Mouse (Mus musculus): Measurements from ENCODE around the gene Hba-a1. TPM values are rescaled to one million over a fixed set of nuclear protein-coding genes. Genes with fewer than 3 reads are reported as not detected.

Hba-a1 gene
- polyA plus RNA-seq, 1 experiment from 2014 or later = 4,235 TPM

DNA sequence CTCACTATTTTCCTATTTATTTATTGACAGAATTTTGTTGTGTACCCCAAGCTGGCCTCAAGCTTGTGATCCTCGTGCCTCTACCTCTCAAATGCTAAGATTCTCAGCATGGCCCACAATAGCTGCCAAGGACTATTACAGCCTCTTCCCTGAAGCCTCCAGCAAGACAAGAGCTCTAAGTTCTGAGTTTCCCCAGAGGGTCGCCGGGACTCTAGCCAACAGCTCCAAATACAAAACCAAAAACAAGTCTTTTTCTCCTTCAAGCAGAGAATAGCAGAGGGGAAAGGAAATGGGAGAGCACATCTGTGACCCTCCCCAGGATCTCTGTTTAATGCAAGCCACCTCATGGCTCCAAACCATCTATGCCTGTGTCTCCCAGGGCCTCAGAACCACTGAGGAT lies 39.2 kb upstream of the Hba-a1 start:
- no peak for ATAC-seq (ENCODE audit: low FRiP score, low read depth)
- no peak overlapping the region for H3K27ac ChIP-seq
- peaks cover 82% of the 10 kb centered on the region for H3K36me3 ChIP-seq
- no peak overlapping the region for H3K4me3 ChIP-seq
- no peaks in the 10 kb centered on the region for H3K9me3 ChIP-seq
- H3K9ac ChIP-seq = no peak overlapping the region
- no peak overlapping the region for H3K4me2 ChIP-seq (replicated peaks)
- no peaks in the 10 kb centered on the region for H3K27me3 ChIP-seq
- no peaks in the 10 kb centered on the region for H3K4me1 ChIP-seq
- WGBS = 87% methylated on average over 3 of the region's 3 CpGs

DNA sequence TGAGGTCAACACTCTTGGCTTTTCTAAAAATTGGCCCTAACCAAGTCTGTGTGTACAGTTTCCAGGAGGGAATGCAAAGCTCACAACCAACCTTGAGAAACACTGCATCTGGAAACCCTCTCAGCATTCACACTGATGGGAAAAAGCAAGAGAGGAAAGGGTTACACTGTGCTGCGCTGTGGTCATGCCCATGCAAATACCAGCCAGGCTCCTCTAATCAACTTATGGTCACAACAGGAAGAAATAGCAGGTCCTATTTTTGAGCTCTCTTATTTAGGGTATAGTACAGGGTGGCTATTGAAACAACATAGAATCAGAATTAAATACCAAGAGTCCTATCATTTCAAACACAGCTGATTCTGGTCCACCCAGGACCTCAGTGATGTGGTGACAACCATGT lies 38.7 kb upstream of the Hba-a1 start:
- Histone ChIP-seq H3K27ac (no peak overlapping the region), H3K4me2 (replicated peaks) (no peak overlapping the region), H3K9ac (no peak overlapping the region), H3K36me3 (peaks cover 82% of the 10 kb centered on the region), H3K4me3 (no peak overlapping the region), H3K27me3 (no peaks in the 10 kb centered on the region), H3K9me3 (no peaks in the 10 kb centered on the region), H3K4me1 (no peaks in the 10 kb centered on the region)
- WGBS = 81% methylated on average over 1 of the region's 1 CpGs
- ATAC-seq (ENCODE audit: low FRiP score, low read depth) = no peak; the same call in 1 of the 2 replicates

DNA sequence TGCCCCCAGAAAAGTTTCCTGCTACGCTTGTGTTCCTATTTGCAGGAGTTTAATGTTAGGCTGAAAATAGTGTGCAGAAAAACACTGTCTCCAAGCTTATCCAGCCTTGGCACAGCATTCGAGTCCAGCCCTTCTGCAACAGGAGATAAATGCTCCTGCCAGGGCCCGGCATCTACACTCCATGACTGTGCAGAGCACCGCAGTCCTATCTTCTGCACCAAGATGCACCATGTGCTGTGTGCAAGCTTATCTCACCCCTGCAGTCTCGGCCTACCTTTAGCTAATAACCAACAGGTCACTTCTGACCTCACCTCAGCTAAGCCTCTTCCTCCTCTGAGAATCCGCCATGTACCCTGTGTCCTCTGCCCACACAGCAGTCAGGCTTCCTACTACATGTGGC lies 37.7 kb upstream of the Hba-a1 start:
- no peak overlapping the region for H3K27ac ChIP-seq
- ATAC-seq (ENCODE audit: low FRiP score, low read depth) = no peak
- no peaks in the 10 kb centered on the region for H3K27me3 ChIP-seq
- no peak overlapping the region for H3K9ac ChIP-seq
- WGBS = 92% methylated on average over 6 of the region's 6 CpGs
- no peak overlapping the region for H3K4me3 ChIP-seq
- H3K4me2 ChIP-seq (replicated peaks) = no peak overlapping the region
- H3K36me3 ChIP-seq = peaks cover 82% of the 10 kb centered on the region
- H3K4me1 ChIP-seq = no peaks in the 10 kb centered on the region
- H3K9me3 ChIP-seq = no peaks in the 10 kb centered on the region

DNA sequence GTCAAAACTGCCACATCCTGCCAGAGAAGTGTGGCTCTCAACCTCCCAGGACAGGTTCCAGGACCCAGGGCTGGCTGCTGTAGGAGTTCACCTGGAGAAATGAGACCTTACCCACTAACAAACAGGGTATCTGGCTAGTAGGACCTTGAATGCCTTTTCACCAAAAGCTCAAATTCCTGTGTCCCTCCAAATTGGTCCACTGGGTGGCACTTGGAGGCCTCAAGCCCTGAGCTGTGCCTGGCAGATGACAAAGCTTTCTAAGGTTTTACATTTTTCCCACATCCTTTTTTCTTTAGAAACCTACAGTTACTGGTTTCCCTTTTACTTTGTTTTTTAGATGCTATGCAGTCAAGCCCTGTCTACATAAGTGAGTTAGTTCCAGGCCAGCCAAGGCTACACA lies 36.2 kb upstream of the Hba-a1 start:
- H3K4me1 ChIP-seq = no peaks in the 10 kb centered on the region
- H3K36me3 ChIP-seq = peaks cover 81% of the 10 kb centered on the region

DNA sequence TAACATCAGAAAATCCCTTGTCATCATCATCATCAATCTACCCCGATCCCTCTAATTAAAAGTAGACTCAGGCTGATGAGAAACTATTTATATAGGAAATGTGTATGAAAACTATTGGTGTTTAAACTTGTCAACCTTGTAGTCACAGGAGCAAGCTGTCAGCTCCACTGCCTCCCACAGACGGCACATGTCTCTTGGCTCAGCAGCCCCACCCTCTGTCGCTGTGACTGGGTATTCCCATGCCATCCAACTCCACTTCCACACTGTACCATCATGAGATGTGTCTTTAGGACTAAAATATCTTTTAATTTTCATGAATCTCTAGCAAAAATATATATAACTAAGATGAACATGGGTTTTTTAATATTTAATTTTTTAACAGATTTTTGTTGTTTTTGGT lies 35.0 kb upstream of the Hba-a1 start:
- peaks cover 82% of the 10 kb centered on the region for H3K36me3 ChIP-seq
- ATAC-seq (ENCODE audit: low FRiP score, low read depth) = no peak
- H3K9ac ChIP-seq = no peak overlapping the region
- 88% methylated on average over 3 of the region's 3 CpGs for WGBS
- no peak overlapping the region for H3K4me3 ChIP-seq
- H3K27ac ChIP-seq = no peak overlapping the region
- no peaks in the 10 kb centered on the region for H3K4me1 ChIP-seq
- H3K27me3 ChIP-seq = no peaks in the 10 kb centered on the region
- no peak overlapping the region for H3K4me2 ChIP-seq (replicated peaks)
- no peaks in the 10 kb centered on the region for H3K9me3 ChIP-seq

More for the DNA sequence above, 36.2 kb upstream of the Hba-a1 start:
- H3K4me3 ChIP-seq = no peak overlapping the region
- H3K4me2 ChIP-seq (replicated peaks) = no peak overlapping the region
- no peak for ATAC-seq (ENCODE audit: low FRiP score, low read depth)
- H3K9me3 ChIP-seq = no peaks in the 10 kb centered on the region
- H3K27me3 ChIP-seq = no peaks in the 10 kb centered on the region
- H3K9ac ChIP-seq = no peak overlapping the region
- no peak overlapping the region for H3K27ac ChIP-seq

DNA sequence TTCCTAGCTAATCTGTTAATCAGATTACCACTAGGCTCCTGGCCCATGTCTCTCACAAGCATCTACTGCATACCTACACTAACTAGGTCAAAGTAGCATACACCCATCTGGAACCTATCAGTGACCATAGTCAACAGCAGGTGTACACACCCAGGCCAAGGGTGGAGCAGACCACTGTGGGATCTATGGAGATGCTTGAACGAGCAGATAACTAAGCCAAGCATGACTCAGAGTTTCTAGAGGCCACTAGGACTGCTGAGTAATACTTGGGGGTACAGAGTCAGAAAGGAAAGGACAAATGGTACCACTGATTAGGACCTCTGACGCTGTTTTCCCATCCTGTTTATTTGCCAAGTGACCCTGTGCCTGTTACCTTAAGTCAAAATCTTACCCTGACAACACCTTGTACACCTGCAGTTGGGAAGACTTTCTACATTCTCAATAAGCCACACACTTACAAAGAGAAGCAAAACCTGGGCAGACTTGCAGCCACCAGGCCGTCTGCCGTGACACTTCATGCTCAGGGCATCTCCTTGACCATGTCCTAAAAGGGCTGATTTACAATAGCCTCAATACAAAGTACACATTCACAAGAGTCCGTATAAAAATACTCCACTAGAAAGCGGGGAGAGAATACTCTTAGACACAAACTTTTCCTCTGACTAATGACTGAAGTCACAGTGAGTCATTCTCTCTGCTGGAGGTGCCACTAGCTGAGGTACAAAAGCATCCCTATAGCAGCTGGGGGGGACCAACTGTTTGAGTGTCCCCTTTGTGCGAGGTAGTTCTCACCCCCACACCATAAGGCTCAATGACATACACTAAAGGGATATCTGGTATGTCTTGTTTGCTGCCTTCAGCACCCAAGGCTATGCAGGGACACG lies 32.2 kb upstream of the Hba-a1 start:
- 89% methylated on average over 8 of the region's 8 CpGs for WGBS
- Histone ChIP-seq H3K4me3 (no peak overlapping the region), H3K36me3 (peaks cover 87% of the 10 kb centered on the region), H3K27ac (no peak overlapping the region), H3K9ac (no peak overlapping the region), H3K27me3 (no peaks in the 10 kb centered on the region), H3K4me2 (replicated peaks) (no peak overlapping the region), H3K9me3 (no peaks in the 10 kb centered on the region), H3K4me1 (no peaks in the 10 kb centered on the region)
- ATAC-seq (ENCODE audit: low FRiP score, low read depth) = no peak

DNA sequence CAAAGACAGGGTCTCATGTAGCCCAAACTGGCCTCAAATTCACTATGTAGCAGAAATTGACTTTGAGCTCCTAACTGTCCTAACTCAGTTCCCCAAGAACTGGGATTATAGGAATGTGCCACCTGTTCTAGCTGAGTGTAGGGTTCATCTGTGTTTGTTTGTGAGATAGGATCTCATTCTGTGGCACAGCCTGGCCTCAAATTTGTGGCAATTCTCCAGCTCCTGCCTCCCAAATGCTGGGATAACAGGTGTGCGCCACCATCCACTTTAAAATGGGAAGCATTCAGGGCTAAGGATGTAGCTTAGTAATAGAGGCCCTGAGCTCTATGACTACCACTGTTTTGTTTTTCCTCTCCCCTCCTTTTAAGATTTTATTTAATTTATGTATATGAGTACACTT lies 30.2 kb upstream of the Hba-a1 start:
- Histone ChIP-seq H3K27ac (no peak overlapping the region), H3K4me3 (no peak overlapping the region), H3K27me3 (no peaks in the 10 kb centered on the region), H3K4me2 (replicated peaks) (no peak overlapping the region), H3K36me3 (peaks cover 74% of the 10 kb centered on the region), H3K9ac (no peak overlapping the region), H3K9me3 (no peaks in the 10 kb centered on the region), H3K4me1 (no peaks in the 10 kb centered on the region)
- ATAC-seq (ENCODE audit: low FRiP score, low read depth) = no peak
- 97% methylated on average over 1 of the region's 1 CpGs for WGBS

DNA sequence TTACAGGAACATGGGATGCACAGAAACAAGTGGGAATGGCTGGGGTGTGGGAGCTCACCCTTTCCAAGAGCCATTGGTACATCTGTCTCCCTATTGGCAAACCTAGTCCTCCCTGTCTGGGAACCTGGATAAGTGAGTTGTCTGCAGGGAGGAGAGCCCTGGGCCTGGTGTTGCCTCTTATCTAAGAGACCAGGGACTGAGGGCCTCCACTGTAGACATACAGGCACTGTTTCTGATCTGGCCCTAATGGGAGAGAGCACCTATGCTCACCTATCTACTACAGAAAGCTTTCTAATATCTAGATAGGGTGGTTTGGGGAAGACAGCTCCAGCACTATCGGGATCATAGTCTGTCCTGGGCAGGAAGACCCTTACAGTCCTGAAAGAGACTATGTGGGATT lies 27.2 kb upstream of the Hba-a1 start:
- Histone ChIP-seq H3K27ac (no peak overlapping the region), H3K27me3 (no peaks in the 10 kb centered on the region), H3K4me1 (no peaks in the 10 kb centered on the region), H3K4me2 (replicated peaks) (no peak overlapping the region), H3K4me3 (no peak overlapping the region), H3K9me3 (no peaks in the 10 kb centered on the region), H3K9ac (no peak overlapping the region), H3K36me3 (peaks cover 63% of the 10 kb centered on the region)
- WGBS = 98% methylated on average over 1 of the region's 1 CpGs
- no peak for ATAC-seq (ENCODE audit: low FRiP score, low read depth)

DNA sequence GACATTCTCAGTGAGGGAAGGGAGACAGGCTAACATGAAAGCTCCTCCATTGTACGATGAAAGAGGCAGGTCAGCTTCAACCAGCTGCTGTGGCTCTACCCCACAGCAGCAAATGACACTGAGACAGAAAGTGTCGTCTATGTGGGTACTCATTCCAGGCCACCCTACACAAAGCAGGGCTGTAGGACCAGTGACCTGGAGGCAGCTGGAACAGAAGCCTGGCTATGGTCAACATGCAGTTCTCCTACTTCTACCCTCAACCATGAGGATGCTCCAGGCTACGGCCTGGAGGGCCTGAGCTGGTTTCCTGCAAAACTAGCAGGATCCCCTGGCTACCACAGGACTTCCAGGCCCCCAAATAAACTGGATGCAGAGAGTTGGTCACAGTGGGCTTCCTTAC lies 26.7 kb upstream of the Hba-a1 start:
- no peaks in the 10 kb centered on the region for H3K4me1 ChIP-seq
- no peaks in the 10 kb centered on the region for H3K27me3 ChIP-seq
- WGBS = 87% methylated on average over 3 of the region's 3 CpGs
- H3K36me3 ChIP-seq = peaks cover 60% of the 10 kb centered on the region
- H3K9me3 ChIP-seq = no peaks in the 10 kb centered on the region
- H3K27ac ChIP-seq = no peak overlapping the region
- H3K4me3 ChIP-seq = no peak overlapping the region
- no peak overlapping the region for H3K4me2 ChIP-seq (replicated peaks)
- H3K9ac ChIP-seq = no peak overlapping the region
- ATAC-seq (ENCODE audit: low FRiP score, low read depth) = no peak

DNA sequence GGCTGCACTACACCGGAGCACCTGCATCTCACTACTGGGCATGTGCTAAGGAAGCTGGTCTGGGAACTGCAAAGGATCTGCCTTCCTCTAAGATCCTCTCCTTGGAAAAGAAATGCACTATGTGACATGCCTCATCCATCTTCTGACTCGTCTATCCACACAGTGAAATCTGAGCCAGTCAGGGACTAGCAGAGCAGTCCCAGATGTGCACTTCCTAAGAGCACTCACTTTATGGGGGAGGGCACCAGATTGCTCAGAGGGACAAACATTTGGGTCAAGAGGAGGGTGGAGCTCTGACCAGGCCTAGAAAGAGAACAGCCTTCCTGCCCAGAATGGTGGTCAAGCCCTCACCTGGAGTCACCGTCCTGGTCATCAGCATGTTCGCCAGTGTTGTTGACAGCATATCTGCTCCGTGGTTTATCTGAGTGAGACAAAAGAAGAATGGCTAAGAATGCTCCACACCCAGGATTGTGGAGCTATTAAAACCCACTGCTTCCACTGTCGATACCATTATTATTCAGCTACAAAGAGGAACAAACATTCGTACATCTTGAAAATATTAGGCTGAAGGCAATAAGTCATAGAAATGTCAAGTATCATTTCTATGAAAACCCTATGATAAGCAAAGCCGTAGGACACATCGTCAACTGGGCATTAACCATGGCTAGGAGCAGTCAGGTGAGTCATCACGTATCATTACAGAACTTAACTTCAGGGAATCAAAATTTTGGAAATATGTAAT lies 20.5 kb upstream of the Hba-a1 start:
- H3K9ac ChIP-seq = no peak overlapping the region
- H3K27ac ChIP-seq = no peak overlapping the region
- 73% methylated on average over 10 of the region's 10 CpGs for WGBS
- H3K4me2 ChIP-seq (replicated peaks) = no peak overlapping the region
- H3K36me3 ChIP-seq = peaks cover 24% of the 10 kb centered on the region
- ATAC-seq (ENCODE audit: low FRiP score, low read depth) = no peak
- H3K4me3 ChIP-seq = no peak overlapping the region
- no peaks in the 10 kb centered on the region for H3K9me3 ChIP-seq
- H3K27me3 ChIP-seq = no peaks in the 10 kb centered on the region
- peaks cover 12% of the 10 kb centered on the region for H3K4me1 ChIP-seq

DNA sequence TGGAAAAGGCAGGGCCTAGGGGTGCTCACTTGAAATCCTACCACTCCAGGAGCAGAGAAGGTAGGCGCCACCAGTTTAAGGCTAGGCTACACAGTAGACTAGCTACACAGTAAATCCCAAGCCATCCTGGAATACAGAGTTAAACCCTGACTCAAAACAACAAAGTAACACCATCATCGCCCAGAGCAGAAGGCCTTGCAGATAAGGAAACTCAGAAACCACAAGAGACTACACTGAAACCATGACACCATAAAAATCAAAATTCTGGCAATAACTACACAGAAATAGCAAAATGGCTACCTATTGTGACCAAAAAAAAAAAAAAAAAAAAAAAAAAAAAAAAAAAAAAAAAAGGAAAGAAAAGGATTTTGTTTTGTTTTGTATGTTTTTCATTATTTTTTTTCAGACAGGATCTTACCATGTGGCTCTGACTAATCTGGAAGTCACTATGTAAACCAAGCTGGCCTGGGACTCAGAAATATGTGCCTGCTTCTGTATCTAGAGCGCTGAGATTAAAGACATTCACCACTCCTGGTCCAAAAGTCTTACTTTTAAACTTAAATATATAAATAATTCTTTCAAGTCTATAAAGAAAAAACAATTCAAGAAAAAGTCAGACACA lies 18.1 kb upstream of the Hba-a1 start:
- Histone ChIP-seq H3K36me3 (peaks cover 21% of the 10 kb centered on the region), H3K9me3 (no peaks in the 10 kb centered on the region), H3K4me3 (no peak overlapping the region), H3K9ac (no peak overlapping the region), H3K27me3 (no peaks in the 10 kb centered on the region), H3K27ac (no peak overlapping the region), H3K4me2 (replicated peaks) (no peak overlapping the region), H3K4me1 (peaks cover 16% of the 10 kb centered on the region)
- ATAC-seq (ENCODE audit: low FRiP score, low read depth) = no peak
- WGBS = 84% methylated on average over 3 of the region's 3 CpGs

DNA sequence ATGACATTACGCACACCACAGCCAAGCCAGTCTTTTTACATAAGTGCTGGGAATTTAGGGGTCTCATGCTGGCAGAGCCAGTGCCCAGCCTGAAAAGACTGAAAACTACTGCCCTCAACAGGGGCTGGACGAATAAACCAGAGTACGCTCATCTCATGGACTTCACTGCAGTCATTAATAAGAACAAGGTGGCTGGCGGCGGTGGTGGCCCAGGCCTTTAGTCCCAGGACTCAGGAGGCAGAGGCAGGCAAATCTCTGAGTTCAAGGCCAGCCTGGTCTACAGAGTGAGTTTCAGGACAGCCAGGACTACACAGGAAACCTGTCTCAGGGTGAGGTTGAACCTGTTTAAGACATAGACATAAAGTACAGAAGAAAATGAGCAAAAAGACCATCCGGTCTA lies 17.1 kb upstream of the Hba-a1 start:
- Histone ChIP-seq H3K27ac (peak overlapping the region; percentile 40; the same call in 1 of the 2 replicates), H3K4me3 (no peak overlapping the region), H3K36me3 (peaks cover 12% of the 10 kb centered on the region; the same call in 1 of the 2 replicates), H3K4me1 (peaks cover 16% of the 10 kb centered on the region), H3K27me3 (no peaks in the 10 kb centered on the region), H3K4me2 (replicated peaks) (peak overlapping the region; percentile 9; the same call in 1 of the 2 replicates), H3K9ac (0 out of 2 replicates have a peak overlapping the region, but pooled peaks have one; percentile 1), H3K9me3 (no peaks in the 10 kb centered on the region)
- no peak for ATAC-seq (ENCODE audit: low FRiP score, low read depth)
- 88% methylated on average over 6 of the region's 6 CpGs for WGBS

Measured in limb, embryonic 13.5 days (tissue).